Mouse (Mus musculus) MEL (cell line): ENCODE measurements around the gene Atg7. TPM values are rescaled to one million over a fixed set of nuclear protein-coding genes. Genes with fewer than 3 reads are reported as not detected.

ENCODE experiments used
- DNase-seq: peaks from one replicate; pipeline ENCODE4 v3.0.0; 2011; ENCODE audit warnings: low read depth, low spot score
- H3K27ac ChIP-seq: 2 replicates; pipeline ENCODE4 v1.5.1; 2012; ENCODE audit warnings: low read depth, mild to moderate bottlenecking, control low read depth, low read length, moderate library complexity; ENCODE audit not compliant: control insufficient read depth
- H3K27me3 ChIP-seq, 2 experiments: fragments of 150-350 bp in 1 of 2; sonication (generic) in 1 of 2; 2 replicates each; pipeline ENCODE4 v1.6.1; 2012; ENCODE audit warnings: low read length in 2 of 2, mild to moderate bottlenecking in 2 of 2, improper control_type of control experiment in 1 of 2, moderate library complexity in 1 of 2; ENCODE audit not compliant: insufficient read depth in 2 of 2, control insufficient read depth in 1 of 2
- H3K36me3 ChIP-seq, 2 experiments: 2 replicates each; pipeline ENCODE4 v1.6.1; 2012 to 2014; ENCODE audit warnings: low read length in 2 of 2, improper control_type of control experiment in 1 of 2, inconsistent platforms in 1 of 2, mild to moderate bottlenecking in 1 of 2; ENCODE audit not compliant: insufficient read depth in 2 of 2, control insufficient read depth in 1 of 2
- H3K4me1 ChIP-seq, 2 experiments: fragments of 150-350 bp in 1 of 2; sonication (generic) in 1 of 2; 2 replicates each; pipeline ENCODE4 v1.6.1; 2012; ENCODE audit warnings: low read length in 2 of 2, improper control_type of control experiment in 1 of 2, mild to moderate bottlenecking in 1 of 2; ENCODE audit not compliant: insufficient read depth in 2 of 2, control insufficient read depth in 1 of 2
- H3K4me3 ChIP-seq, 2 experiments: fragments of 150-350 bp in 1 of 2; sonication (generic) in 1 of 2; 2 replicates each; pipeline ENCODE4 v1.5.1; 2012; ENCODE audit warnings: low read depth in 2 of 2, low read length in 2 of 2, mild to moderate bottlenecking in 2 of 2, moderate library complexity in 2 of 2, control low read depth in 1 of 2, improper control_type of control experiment in 1 of 2; ENCODE audit not compliant: control insufficient read depth in 1 of 2, insufficient read depth in 1 of 2
- H3K79me2 ChIP-seq: 2 replicates; pipeline ENCODE4 v1.6.1; 2012; ENCODE audit warnings: mild to moderate bottlenecking, low read length, moderate library complexity; ENCODE audit not compliant: control insufficient read depth, poor library complexity, insufficient read depth
- H3K9ac ChIP-seq: 2 replicates; pipeline ENCODE4 v1.6.1; 2012; ENCODE audit warnings: low read depth, mild to moderate bottlenecking, control low read depth, low read length, moderate library complexity; ENCODE audit not compliant: control insufficient read depth, poor library complexity, severe bottlenecking
- H3K9me3 ChIP-seq: fragments of 150-350 bp; sonication (generic); replicated peaks from 2 replicates; pipeline ENCODE4 v1.6.1; 2012; ENCODE audit warnings: mild to moderate bottlenecking, low read length, improper control_type of control experiment, moderate library complexity; ENCODE audit not compliant: insufficient read depth
- BHLHE40 ChIP-seq: IDR thresholded peaks from 2 replicates; pipeline ENCODE4 v1.6.1; 2012; ENCODE audit warnings: low read depth, mild to moderate bottlenecking, inconsistent platforms, low read length, improper control_type of control experiment, borderline replicate concordance
- CHD1 ChIP-seq: IDR thresholded peaks from 2 replicates; pipeline ENCODE4 v1.6.1; 2012; ENCODE audit warnings: low read depth, mild to moderate bottlenecking, inconsistent platforms, low read length, improper control_type of control experiment
- CHD2 ChIP-seq: IDR thresholded peaks from 2 replicates; pipeline ENCODE4 v1.6.1; 2011; ENCODE audit warnings: low read length, improper control_type of control experiment
- CTCF ChIP-seq, 3 experiments: IDR thresholded peaks in 2 of 3; conservative IDR thresholded peaks in 1 of 3; 2 replicates each; pipeline ENCODE4 v1.5.1; 2011 to 2012; ENCODE audit warnings: low read length in 3 of 3, low read depth in 2 of 3, mild to moderate bottlenecking in 2 of 3, improper control_type of control experiment in 1 of 3, inconsistent platforms in 1 of 3, mixed read lengths in 1 of 3, moderate library complexity in 1 of 3; ENCODE audit not compliant: control insufficient read depth in 1 of 3, insufficient read depth in 1 of 3, poor library complexity in 1 of 3, severe bottlenecking in 1 of 3
- ELF1 ChIP-seq: IDR thresholded peaks from 2 replicates; pipeline ENCODE4 v1.6.1; 2014; ENCODE audit warnings: low read depth, mild to moderate bottlenecking, inconsistent platforms, low read length, improper control_type of control experiment, moderate library complexity
- ETS1 ChIP-seq: IDR thresholded peaks from 2 replicates; pipeline ENCODE4 v1.6.1; 2012; ENCODE audit warnings: low read depth, mild to moderate bottlenecking, inconsistent platforms, low read length, improper control_type of control experiment, moderate library complexity
- JUND ChIP-seq: IDR thresholded peaks from 2 replicates; pipeline ENCODE4 v1.6.1; 2011; ENCODE audit warnings: low read depth, mild to moderate bottlenecking, improper control_type of control experiment, low read length
- KAT2A ChIP-seq: conservative IDR thresholded peaks from 2 replicates; pipeline ENCODE4 v1.6.1; 2012; ENCODE audit warnings: low read depth, low read length, improper control_type of control experiment, inconsistent platforms
- MAFK ChIP-seq: IDR thresholded peaks from 2 replicates; pipeline ENCODE4 v1.6.1; 2011; ENCODE audit warnings: low read depth, mild to moderate bottlenecking, low read length, improper control_type of control experiment, borderline replicate concordance
- MXI1 ChIP-seq: IDR thresholded peaks from 2 replicates; pipeline ENCODE4 v1.6.1; 2011; ENCODE audit warnings: mild to moderate bottlenecking, low read depth, low read length, improper control_type of control experiment
- MYB ChIP-seq: IDR thresholded peaks from 2 replicates; pipeline ENCODE4 v1.6.1; 2011; ENCODE audit warnings: mild to moderate bottlenecking, low read depth, low read length, improper control_type of control experiment
- POLR2A ChIP-seq, 2 experiments: IDR thresholded peaks; 2 replicates each; pipeline ENCODE4 v1.6.1; 2011 to 2012; ENCODE audit warnings: low read length in 2 of 2, mild to moderate bottlenecking in 2 of 2, control low read depth in 1 of 2, improper control_type of control experiment in 1 of 2, low read depth in 1 of 2, moderate library complexity in 1 of 2; ENCODE audit not compliant: control insufficient read depth in 1 of 2, insufficient read depth in 1 of 2, poor library complexity in 1 of 2
- POLR2AphosphoS2 ChIP-seq: IDR thresholded peaks from 2 replicates; pipeline ENCODE4 v1.6.1; 2011; ENCODE audit warnings: low read length, improper control_type of control experiment
- RAD21 ChIP-seq: IDR thresholded peaks from 2 replicates; pipeline ENCODE4 v1.6.1; 2011; ENCODE audit warnings: mild to moderate bottlenecking, low read depth, low read length, improper control_type of control experiment
- RCOR1 ChIP-seq: IDR thresholded peaks from 2 replicates; pipeline ENCODE4 v1.6.1; 2012; ENCODE audit warnings: low read depth, mild to moderate bottlenecking, inconsistent platforms, low read length, improper control_type of control experiment
- SIN3A ChIP-seq: IDR thresholded peaks from 2 replicates; pipeline ENCODE4 v1.6.1; 2012; ENCODE audit warnings: low read length, improper control_type of control experiment, inconsistent platforms
- SMC3 ChIP-seq: IDR thresholded peaks from 2 replicates; pipeline ENCODE4 v1.6.1; 2011; ENCODE audit warnings: low read depth, low read length, improper control_type of control experiment
- TAL1 ChIP-seq: IDR thresholded peaks from 2 replicates; pipeline ENCODE4 v1.6.1; 2012; ENCODE audit warnings: mild to moderate bottlenecking, inconsistent platforms, low read length, moderate library complexity, mixed read lengths
- TBP ChIP-seq: IDR thresholded peaks from 2 replicates; pipeline ENCODE4 v1.8.0; 2011; ENCODE audit warnings: low read depth, low read length, improper control_type of control experiment
- TCF12 ChIP-seq: IDR thresholded peaks from 2 replicates; pipeline ENCODE4 v1.6.1; 2014; ENCODE audit warnings: low read depth, mild to moderate bottlenecking, inconsistent platforms, low read length, improper control_type of control experiment, moderate library complexity
- UBTF ChIP-seq: IDR thresholded peaks from 2 replicates; pipeline ENCODE4 v1.6.1; 2012; ENCODE audit warnings: low read depth, mild to moderate bottlenecking, inconsistent platforms, low read length, improper control_type of control experiment, moderate library complexity, borderline replicate concordance; ENCODE audit not compliant: insufficient read depth
- USF1 ChIP-seq: IDR thresholded peaks from 2 replicates; pipeline ENCODE4 v1.6.1; 2014; ENCODE audit warnings: low read depth, mild to moderate bottlenecking, inconsistent platforms, low read length, improper control_type of control experiment, moderate library complexity
- USF2 ChIP-seq, 2 experiments: IDR thresholded peaks; 2 replicates each; pipeline ENCODE4 v1.6.1; 2011 to 2012; ENCODE audit warnings: improper control_type of control experiment in 2 of 2, low read length in 2 of 2, borderline replicate concordance in 1 of 2, inconsistent platforms in 1 of 2, low read depth in 1 of 2, mild to moderate bottlenecking in 1 of 2; ENCODE audit not compliant: insufficient read depth in 1 of 2
- ZKSCAN1 ChIP-seq: IDR thresholded peaks from 2 replicates; pipeline ENCODE4 v1.6.1; 2012; ENCODE audit warnings: low read depth, mild to moderate bottlenecking, inconsistent platforms, low read length, improper control_type of control experiment, moderate library complexity
- ZMIZ1 ChIP-seq: IDR thresholded peaks from 2 replicates; pipeline ENCODE4 v1.6.1; 2012; ENCODE audit warnings: low read depth, mild to moderate bottlenecking, inconsistent platforms, low read length, improper control_type of control experiment, moderate library complexity
- polyA plus RNA-seq, 2 experiments: library from polyadenylated mRNA; stranded (reverse) in 1 of 2; unstranded in 1 of 2; fragments of >175 nt in 1 of 2; fragments of >200 nt in 1 of 2; gene quantifications; 2 replicates each; pipeline versions ENCODE4 v1.2.1 to v1.2.4; 2012; ENCODE audit warnings: low replicate concordance in 2 of 2, low read depth in 1 of 2; ENCODE audit not compliant: insufficient read length in 2 of 2, insufficient read depth in 1 of 2, missing spikeins in 1 of 2
- total RNA-seq: library from RNA; depleted of rRNA; stranded (reverse); fragments of 300-350 nt; gene quantifications from 2 replicates; pipeline ENCODE4 v1.2.3, GENCODE M21; 2012

The Atg7 gene
- total and polyA plus RNA-seq, 3 experiments = 14.6 TPM; not detected in 1

GRCm38 (mm10) chr6:114698578-114698977, 55.7 kb downstream of the Atg7 start:
- H3K36me3 ChIP-seq = peaks cover 0 to 4% of the 10 kb centered on the region in 2 experiments; a peak in 2 of 4 replicates
- no peak overlapping the region for H3K9ac ChIP-seq
- H3K4me3 ChIP-seq = no peak overlapping the region
- H3K79me2 ChIP-seq = no peaks in the 10 kb centered on the region
- no peaks in the 10 kb centered on the region for H3K27me3 ChIP-seq
- H3K4me1 ChIP-seq = peaks cover 0 to 5% of the 10 kb centered on the region in 2 experiments; a peak in 2 of 4 replicates
- H3K27ac ChIP-seq = no peak overlapping the region
- DNase-seq = no peak
- no peaks in the 10 kb centered on the region for H3K9me3 ChIP-seq
- TF ChIP-seq USF2 (IDR thresholded peaks at IDR 0.05; ENCODE audit: borderline replicate concordance in 1 of 2, insufficient read depth in 1 of 2, low read depth in 1 of 2, low read length in 2 of 2) = no peak
- TF ChIP-seq ETS1 = no peak
- no peak for TF ChIP-seq TBP
- TF ChIP-seq KAT2A = no peak
- no peak for TF ChIP-seq ZMIZ1

GRCm38 (mm10) chr6:114700704-114701103, 57.8 kb downstream of the Atg7 start:
- Histone ChIP-seq H3K36me3 (no peaks in the 10 kb centered on the region), H3K27me3 (no peaks in the 10 kb centered on the region), H3K4me1 (no peaks in the 10 kb centered on the region), H3K9ac (no peak overlapping the region), H3K9me3 (no peaks in the 10 kb centered on the region), H3K79me2 (no peaks in the 10 kb centered on the region), H3K27ac (no peak overlapping the region)
- peak; percentile 46 for DNase-seq
- no peak for TF ChIP-seq ELF1
- TF ChIP-seq KAT2A = no peak
- TF ChIP-seq SIN3A = no peak
- no peak for TF ChIP-seq POLR2AphosphoS2
- TF ChIP-seq MAFK = no peak
- no peak for TF ChIP-seq TCF12
- no peak for TF ChIP-seq CHD2
- no peak for TF ChIP-seq RCOR1
- no peak for TF ChIP-seq JUND
- TF ChIP-seq TAL1 = no peak
- peak; percentile 53 to 64 (median 64) for TF ChIP-seq CTCF (IDR thresholded peaks at IDR 0.05 in 2 of 3, conservative IDR thresholded peaks at IDR 0.05 in 1 of 3; ENCODE audit: control insufficient read depth in 1 of 3, insufficient read depth in 1 of 3, low read depth in 2 of 3, low read length in 3 of 3, poor library complexity in 1 of 3, severe bottlenecking in 1 of 3)
- TF ChIP-seq RAD21 = peak; percentile 22
- TF ChIP-seq BHLHE40 = no peak
- TF ChIP-seq MYB = no peak
- no peak for TF ChIP-seq ZKSCAN1
- TF ChIP-seq USF1 = no peak
- peak; percentile 54 for TF ChIP-seq SMC3
- TF ChIP-seq USF2 (IDR thresholded peaks at IDR 0.05; ENCODE audit: borderline replicate concordance in 1 of 2, insufficient read depth in 1 of 2, low read depth in 1 of 2, low read length in 2 of 2) = no peak
- TF ChIP-seq UBTF = no peak
- no peak for TF ChIP-seq CHD1
- no peak for TF ChIP-seq MXI1
- no peak for TF ChIP-seq POLR2A (IDR thresholded peaks at IDR 0.05; ENCODE audit: control insufficient read depth in 1 of 2, insufficient read depth in 1 of 2, low read depth in 1 of 2, low read length in 2 of 2, poor library complexity in 1 of 2)
- TF ChIP-seq, all 39 proteins: peak for 3
- no peak overlapping the region for H3K4me3 ChIP-seq
